Mouse (Mus musculus): ENCODE data around the gene Slfn9.
"Not testable (repeated sequence)": the region's sequence is repeated elsewhere in the genome, so short reads cannot be mapped to it uniquely, and the experiment has no call there.

- not testable (repeated sequence) for TF ChIP-seq MYOG (IDR thresholded peaks at IDR 0.05; ENCODE audit: control insufficient read depth, extremely low read depth, insufficient read length); CTCF (IDR thresholded peaks at IDR 0.05; ENCODE audit: control insufficient read depth, insufficient read depth, insufficient read length)
Measured at GRCm38 (mm10) chr11:82982409-82982808, 9.2 kb downstream of the Slfn9 start.

Data from C2C12 (cell line).